ENCODE assay signal across 20 mouse cellular contexts in genomic region chr6:100408826-100409225, GRCm38 (mm10).
A peak's percentile ranks its signal among the peaks of the same experiment; 100 is the strongest.
DNase-seq lines count a peak whose midpoint lies in the region; ATAC-seq and TF ChIP-seq lines count a peak whose summit lies in the region.
"Had no signal": no experiment of that assay in that cellular context is flagged by ENCODE, and none has a peak within 500 bp of the region (broad histone marks: within the 10 kb centered on the region; RNA-seq: fewer than 3 reads in every experiment).

No protein-coding gene starts in this region.

- no peaks in the 10 kb centered on the region for H3K9me3 ChIP-seq in E14TG2a.4 (ENCODE audit: low read length)
- H3K9me3 ChIP-seq in ES-E14 (ENCODE audit: control insufficient read depth, insufficient read depth, low read depth, low read length): no peaks in the 10 kb centered on the region
- no peaks in the 10 kb centered on the region for H3K9me3 ChIP-seq in midbrain, embryonic 10.5 days (replicated peaks)
- H3K9me3 ChIP-seq: embryonic facial prominence, embryonic 13.5 days; embryonic facial prominence, embryonic 15.5 days; forebrain, embryonic 10.5 days; forebrain, embryonic 12.5 days had no signal

- no peaks in the 10 kb centered on the region for H3K27me3 ChIP-seq in E14TG2a.4 (ENCODE audit: insufficient read depth, low read length)
- H3K27me3 ChIP-seq in midbrain, embryonic 10.5 days (ENCODE audit: low read depth, poor library complexity, severe bottlenecking): peaks cover 27% of the 10 kb centered on the region; the same call in 1 of the 2 replicates
- H3K27me3 ChIP-seq: embryonic facial prominence, embryonic 13.5 days; embryonic facial prominence, embryonic 15.5 days had no signal

- H3K4me1 ChIP-seq in E14TG2a.4 (replicated peaks; ENCODE audit: low read depth, low read length) (peaks cover 39% of the 10 kb centered on the region), ES-E14 (ENCODE audit: control insufficient read depth in 2 of 2, insufficient read depth in 2 of 2, low read length in 2 of 2, poor library complexity in 1 of 2) (peaks cover 2 to 14% of the 10 kb centered on the region in 2 experiments; a peak in 2 of 4 replicates)
- H3K4me1 ChIP-seq in midbrain, embryonic 10.5 days: peaks cover 8% of the 10 kb centered on the region; the same call in 1 of the 2 replicates
- H3K4me1 ChIP-seq: embryonic facial prominence, embryonic 15.5 days; forebrain, embryonic 12.5 days had no signal

- H3K4me3 ChIP-seq in E14TG2a.4 (replicated peaks; ENCODE audit: low read length) (0 out of 2 replicates have a peak overlapping the region, but pooled peaks have one; percentile 30), ES-E14 (ENCODE audit: insufficient read depth in 1 of 2, low read depth in 1 of 2, low read length in 2 of 2, poor library complexity in 1 of 2, severe bottlenecking in 1 of 2) (peak overlapping the region in 1 of 2 experiments; percentile 36; a peak in 1 of 4 replicates)
- no peak overlapping the region for H3K4me3 ChIP-seq in midbrain, embryonic 10.5 days
- H3K4me3 ChIP-seq: embryonic facial prominence, embryonic 13.5 days; embryonic facial prominence, embryonic 15.5 days; erythroblast, embryonic 14.5 days; forebrain, embryonic 10.5 days; forebrain, embryonic 12.5 days had no signal

- no peak for ATAC-seq in cerebellum, adult (ENCODE audit: insufficient number of reproducible peaks, low FRiP score, low TSS enrichment)
- ATAC-seq: forebrain, embryonic 14.5 days; forebrain, embryonic 16.5 days had no signal

- peak; percentile 52 to 53 for DNase-seq in cerebellum, postnatal 14 days
- no peak for DNase-seq in ES-E14 (ENCODE audit: low read depth, low spot score)
- DNase-seq in midbrain, embryonic 10.5 days (ENCODE audit: low spot score): no peak
- DNase-seq: adrenal gland, adult 2 months; adrenal gland, postnatal 10 days; adrenal gland, postnatal 25 days; cerebellum, adult 11-12 months; cerebellum, adult 2 months; cerebellum, adult 9-11 months; cerebellum, postnatal 36 days; embryo, embryonic 11 days had no signal

- no peak overlapping the region for H3K27ac ChIP-seq in ES-E14 (ENCODE audit: insufficient read depth, low read depth, low read length, poor library complexity, severe bottlenecking)
- no peak overlapping the region for H3K27ac ChIP-seq in midbrain, embryonic 10.5 days (replicated peaks)
- H3K27ac ChIP-seq: embryonic facial prominence, embryonic 13.5 days; embryonic facial prominence, embryonic 15.5 days; forebrain, embryonic 10.5 days; forebrain, embryonic 12.5 days had no signal

- H3K36me3 ChIP-seq in E14TG2a.4 (ENCODE audit: insufficient read depth, low read length) (no peaks in the 10 kb centered on the region), ES-E14 (ENCODE audit: control insufficient read depth, insufficient read depth, low read length, poor library complexity, severe bottlenecking) (no peaks in the 10 kb centered on the region)
- no peaks in the 10 kb centered on the region for H3K36me3 ChIP-seq in midbrain, embryonic 10.5 days
- H3K36me3 ChIP-seq: embryonic facial prominence, embryonic 13.5 days; embryonic facial prominence, embryonic 15.5 days; forebrain, embryonic 10.5 days; forebrain, embryonic 12.5 days had no signal

- WGBS in midbrain, embryonic 10.5 days: 84% methylated on average over 8 of the region's 8 CpGs

- H3K9ac ChIP-seq in ES-E14 (ENCODE audit: insufficient read depth, low read depth, low read length, poor library complexity, severe bottlenecking): peak overlapping the region; percentile 16; the same call in 1 of the 2 replicates
- H3K9ac ChIP-seq: embryonic facial prominence, embryonic 13.5 days; embryonic facial prominence, embryonic 15.5 days; forebrain, embryonic 12.5 days had no signal

- TF ChIP-seq CTCF in E14TG2a.4 (conservative IDR thresholded peaks at IDR 0.05; ENCODE audit: low read length): no peak

- in situ Hi-C loops in ES-E14 (cut with MboI; ENCODE audit: low sequenced_read_pairs in 2 of 2, unreplicated experiment in 2 of 2): no loop called here

TF ChIP-seq in ES-E14, 5 proteins besides CTCF, POLR2A, EP300 and RAD21:
- TF ChIP-seq MAFK (IDR thresholded peaks at IDR 0.05; ENCODE audit: insufficient read depth, low read depth, low read length) (no peak), ZNF384 (IDR thresholded peaks at IDR 0.05; ENCODE audit: low read depth, low read length) (no peak), CHD2 (IDR thresholded peaks at IDR 0.05; ENCODE audit: low read depth, low read length) (no peak), HCFC1 (IDR thresholded peaks at IDR 0.05; ENCODE audit: borderline replicate concordance, insufficient read depth, low read length) (no peak), ZC3H11A (IDR thresholded peaks at IDR 0.05; ENCODE audit: borderline replicate concordance, low read depth, low read length) (no peak)

Comparison
In these comparisons a context has a peak if more than half of its experiments do, and no peak if none do; other contexts are left out.
1. DNase-seq: peak in cerebellum, postnatal 14 days (2 of 2); none in ES-E14 (single experiment) and midbrain, embryonic 10.5 days (single experiment).